Mouse (Mus musculus): ENCODE data around the gene Fpgs. TPM values are rescaled to one million over a fixed set of nuclear protein-coding genes. Genes with fewer than 3 reads are reported as not detected.

The Fpgs gene
- polyA plus RNA-seq, 1 experiment from 2014 or later, result 29.5 TPM

- Histone ChIP-seq H3K9me3 (no peaks in the 10 kb centered on the region), H3K4me1 (peaks cover 61% of the 10 kb centered on the region), H3K27ac (0 out of 2 replicates have a peak overlapping the region, but pooled peaks have one; percentile 16), H3K36me3 (replicated peaks) (peaks cover 3% of the 10 kb centered on the region; the same call in 1 of the 2 replicates), H3K27me3 (ENCODE audit: poor library complexity, severe bottlenecking) (peaks cover 26% of the 10 kb centered on the region), H3K4me3 (no peak overlapping the region)
- DNase-seq (ENCODE audit: extremely low spot score, low spot score), result no peak
- 53% methylated on average over 3 of the region's 3 CpGs for WGBS
Measured at GRCm38 (mm10) chr2:32736306-32736829, 32.4 kb upstream of the Fpgs start.

GRCm38 (mm10) chr2:32734933-32735332 is 31.0 kb upstream of the Fpgs start:
- Histone ChIP-seq H3K27ac (peak overlapping the region; percentile 54), H3K27me3 (ENCODE audit: poor library complexity, severe bottlenecking) (peaks cover 12% of the 10 kb centered on the region), H3K36me3 (replicated peaks) (peaks cover 3% of the 10 kb centered on the region; the same call in 1 of the 2 replicates), H3K9me3 (no peaks in the 10 kb centered on the region), H3K4me3 (no peak overlapping the region), H3K4me1 (peaks cover 67% of the 10 kb centered on the region)
- no peak for DNase-seq (ENCODE audit: extremely low spot score, low spot score)
- 46% methylated on average over 4 of the region's 4 CpGs for WGBS

GRCm38 (mm10) chr2:32734480-32734879 is 30.5 kb upstream of the Fpgs start:
- Histone ChIP-seq H3K36me3 (replicated peaks) (peaks cover 3% of the 10 kb centered on the region; the same call in 1 of the 2 replicates), H3K9me3 (no peaks in the 10 kb centered on the region), H3K4me1 (peaks cover 71% of the 10 kb centered on the region), H3K27ac (peak overlapping the region; percentile 54), H3K4me3 (no peak overlapping the region; the same call in 1 of the 2 replicates), H3K27me3 (ENCODE audit: poor library complexity, severe bottlenecking) (peaks cover 7% of the 10 kb centered on the region)
- DNase-seq (ENCODE audit: extremely low spot score, low spot score), result no peak
- 45% methylated on average over 4 of the region's 4 CpGs for WGBS

- H3K4me3 ChIP-seq, result no peak overlapping the region
- no peak overlapping the region for H3K27ac ChIP-seq
- H3K36me3 ChIP-seq (replicated peaks), result peaks cover 3% of the 10 kb centered on the region; the same call in 1 of the 2 replicates
- peaks cover 82% of the 10 kb centered on the region for H3K4me1 ChIP-seq
- no peaks in the 10 kb centered on the region for H3K9me3 ChIP-seq
- H3K27me3 ChIP-seq (ENCODE audit: poor library complexity, severe bottlenecking), result peaks cover 10% of the 10 kb centered on the region; the same call in 1 of the 2 replicates
- WGBS, result 76% methylated on average over 6 of the region's 6 CpGs
- no peak for DNase-seq (ENCODE audit: extremely low spot score, low spot score)
Measured at GRCm38 (mm10) chr2:32732695-32733094, 28.8 kb upstream of the Fpgs start.

GRCm38 (mm10) chr2:32731911-32732310 is 28.0 kb upstream of the Fpgs start:
- no peak for DNase-seq (ENCODE audit: extremely low spot score, low spot score)
- peak overlapping the region; percentile 74 for H3K27ac ChIP-seq
- peaks cover 6% of the 10 kb centered on the region; the same call in 1 of the 2 replicates for H3K27me3 ChIP-seq (ENCODE audit: poor library complexity, severe bottlenecking)
- WGBS, result 70% methylated on average over 4 of the region's 4 CpGs
- H3K4me1 ChIP-seq, result peaks cover 84% of the 10 kb centered on the region
- no peak overlapping the region for H3K4me3 ChIP-seq
- H3K36me3 ChIP-seq (replicated peaks), result no peaks in the 10 kb centered on the region
- no peaks in the 10 kb centered on the region for H3K9me3 ChIP-seq

GRCm38 (mm10) chr2:32730854-32731253 is 26.9 kb upstream of the Fpgs start:
- peak overlapping the region; percentile 74 for H3K27ac ChIP-seq

GRCm38 (mm10) chr2:32729547-32729946 is 25.6 kb upstream of the Fpgs start:
- H3K27ac ChIP-seq, result peak overlapping the region; percentile 74; the same call in 1 of the 2 replicates
- peaks cover 6% of the 10 kb centered on the region; the same call in 1 of the 2 replicates for H3K27me3 ChIP-seq (ENCODE audit: poor library complexity, severe bottlenecking)
- H3K36me3 ChIP-seq (replicated peaks), result no peaks in the 10 kb centered on the region
- DNase-seq (ENCODE audit: extremely low spot score, low spot score), result no peak
- peaks cover 70% of the 10 kb centered on the region for H3K4me1 ChIP-seq
- 0 out of 2 replicates have a peak overlapping the region, but pooled peaks have one; percentile 1 for H3K4me3 ChIP-seq
- 78% methylated on average over 4 of the region's 4 CpGs for WGBS
- no peaks in the 10 kb centered on the region for H3K9me3 ChIP-seq

More at GRCm38 (mm10) chr2:32730854-32731253, 26.9 kb upstream of the Fpgs start:
- no peaks in the 10 kb centered on the region for H3K9me3 ChIP-seq
- DNase-seq (ENCODE audit: extremely low spot score, low spot score), result peak; percentile 52
- 54% methylated on average over 11 of the region's 11 CpGs for WGBS
- peak overlapping the region; percentile 22 for H3K4me3 ChIP-seq
- peaks cover 77% of the 10 kb centered on the region for H3K4me1 ChIP-seq
- H3K36me3 ChIP-seq (replicated peaks), result no peaks in the 10 kb centered on the region
- H3K27me3 ChIP-seq (ENCODE audit: poor library complexity, severe bottlenecking), result peaks cover 6% of the 10 kb centered on the region; the same call in 1 of the 2 replicates

GRCm38 (mm10) chr2:32728463-32728862 is 24.5 kb upstream of the Fpgs start:
- Histone ChIP-seq H3K36me3 (replicated peaks) (no peaks in the 10 kb centered on the region), H3K4me1 (peaks cover 60% of the 10 kb centered on the region), H3K9me3 (no peaks in the 10 kb centered on the region), H3K27ac (peak overlapping the region; percentile 72), H3K27me3 (ENCODE audit: poor library complexity, severe bottlenecking) (peaks cover 6% of the 10 kb centered on the region; the same call in 1 of the 2 replicates), H3K4me3 (peak overlapping the region; percentile 48)
- no peak for DNase-seq (ENCODE audit: extremely low spot score, low spot score)
- 64% methylated on average over 7 of the region's 7 CpGs for whole genome bisulfite sequencing

- H3K4me3 ChIP-seq, result peak overlapping the region; percentile 48
- DNase-seq (ENCODE audit: extremely low spot score, low spot score), result peak; percentile 94
- H3K4me1 ChIP-seq, result peaks cover 50% of the 10 kb centered on the region
- peaks cover 6% of the 10 kb centered on the region; the same call in 1 of the 2 replicates for H3K27me3 ChIP-seq (ENCODE audit: poor library complexity, severe bottlenecking)
- H3K9me3 ChIP-seq, result no peaks in the 10 kb centered on the region
- H3K36me3 ChIP-seq (replicated peaks), result no peaks in the 10 kb centered on the region
- WGBS, result under 1% methylated on average over 16 of the region's 16 CpGs
- H3K27ac ChIP-seq, result peak overlapping the region; percentile 72
Measured at GRCm38 (mm10) chr2:32727435-32727834, 23.5 kb upstream of the Fpgs start.

- no peaks in the 10 kb centered on the region for H3K9me3 ChIP-seq
- H3K4me1 ChIP-seq, result peaks cover 45% of the 10 kb centered on the region
- peak overlapping the region; percentile 40; the same call in 1 of the 2 replicates for H3K27ac ChIP-seq
- 87% methylated on average over 16 of the region's 16 CpGs for WGBS
- DNase-seq (ENCODE audit: extremely low spot score, low spot score), result no peak
- peaks cover 6% of the 10 kb centered on the region; the same call in 1 of the 2 replicates for H3K27me3 ChIP-seq (ENCODE audit: poor library complexity, severe bottlenecking)
- H3K4me3 ChIP-seq, result no peak overlapping the region
- no peaks in the 10 kb centered on the region for H3K36me3 ChIP-seq (replicated peaks)
Measured at GRCm38 (mm10) chr2:32724832-32725790, 21.2 kb upstream of the Fpgs start.

- no peak overlapping the region for H3K27ac ChIP-seq
- H3K4me3 ChIP-seq, result no peak overlapping the region
- peaks cover 37% of the 10 kb centered on the region for H3K4me1 ChIP-seq
- no peak for DNase-seq (ENCODE audit: extremely low spot score, low spot score)
- no peaks in the 10 kb centered on the region for H3K36me3 ChIP-seq (replicated peaks)
- H3K27me3 ChIP-seq (ENCODE audit: poor library complexity, severe bottlenecking), result peaks cover 6% of the 10 kb centered on the region; the same call in 1 of the 2 replicates
- WGBS, result 82% methylated on average over 4 of the region's 4 CpGs
- H3K9me3 ChIP-seq, result no peaks in the 10 kb centered on the region
Measured at GRCm38 (mm10) chr2:32724149-32724548, 20.2 kb upstream of the Fpgs start.

GRCm38 (mm10) chr2:32722581-32722980 is 18.6 kb upstream of the Fpgs start:
- Histone ChIP-seq H3K36me3 (replicated peaks) (no peaks in the 10 kb centered on the region), H3K4me1 (peaks cover 32% of the 10 kb centered on the region), H3K27me3 (ENCODE audit: poor library complexity, severe bottlenecking) (no peaks in the 10 kb centered on the region), H3K9me3 (no peaks in the 10 kb centered on the region), H3K27ac (no peak overlapping the region), H3K4me3 (no peak overlapping the region)
- WGBS, result 86% methylated on average over 3 of the region's 3 CpGs
- no peak for DNase-seq (ENCODE audit: extremely low spot score, low spot score)
